Mouse (Mus musculus): ENCODE data around the gene Gm10337.

DNA sequence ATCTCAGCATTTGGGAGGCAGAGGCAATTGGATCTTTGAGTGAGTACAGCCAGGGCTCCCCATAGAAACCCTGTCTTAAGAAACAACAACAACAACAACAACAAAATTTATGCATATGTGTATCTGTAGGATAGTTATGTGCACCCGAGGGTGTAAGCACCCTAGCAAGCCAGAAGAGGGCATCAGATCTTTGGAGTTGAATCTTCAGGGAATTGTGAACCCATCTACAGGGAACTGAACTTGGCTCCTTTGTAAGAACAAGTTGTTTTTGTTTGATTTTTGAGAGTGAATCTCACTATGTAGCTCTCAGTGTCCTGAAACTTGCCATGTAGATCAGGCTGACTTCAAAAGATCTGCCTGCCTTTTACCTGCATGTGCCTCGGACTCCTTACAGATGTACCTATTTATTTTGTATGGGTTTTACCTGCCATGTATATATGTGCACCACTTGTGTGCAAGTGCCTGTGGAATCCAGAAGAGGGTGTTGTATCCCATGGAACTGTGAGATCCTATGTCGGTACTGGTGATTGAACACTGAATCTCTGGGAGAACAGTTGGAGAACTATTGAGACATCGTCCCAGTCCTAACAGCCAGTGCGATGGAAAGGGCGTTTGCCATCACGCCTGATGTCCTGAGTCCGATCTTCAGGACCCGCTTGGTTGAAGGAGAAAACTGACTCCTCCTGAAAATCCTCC is 34.7 kb upstream of the Gm10337 start:
- TF ChIP-seq POLR2A (IDR thresholded peaks at IDR 0.05; ENCODE audit: borderline replicate concordance, insufficient read depth, low read length), result no peak
- no peak for TF ChIP-seq CTCF (IDR thresholded peaks at IDR 0.05; ENCODE audit: borderline replicate concordance, insufficient read depth, low read depth, low read length)
